Mouse (Mus musculus) liver, embryonic 14.5 days (tissue): ENCODE measurements around the gene Kcnma1.

ENCODE experiments used
- CTCF ChIP-seq: IDR thresholded peaks from 2 replicates; pipeline ENCODE4 v1.5.1; 2016; ENCODE audit warnings: antibody characterized with exemption, low read depth, control low read depth
- EP300 ChIP-seq: IDR thresholded peaks from 2 replicates; pipeline ENCODE4 v1.6.1; 2016; ENCODE audit warnings: antibody characterized with exemption, low read depth

DNA sequence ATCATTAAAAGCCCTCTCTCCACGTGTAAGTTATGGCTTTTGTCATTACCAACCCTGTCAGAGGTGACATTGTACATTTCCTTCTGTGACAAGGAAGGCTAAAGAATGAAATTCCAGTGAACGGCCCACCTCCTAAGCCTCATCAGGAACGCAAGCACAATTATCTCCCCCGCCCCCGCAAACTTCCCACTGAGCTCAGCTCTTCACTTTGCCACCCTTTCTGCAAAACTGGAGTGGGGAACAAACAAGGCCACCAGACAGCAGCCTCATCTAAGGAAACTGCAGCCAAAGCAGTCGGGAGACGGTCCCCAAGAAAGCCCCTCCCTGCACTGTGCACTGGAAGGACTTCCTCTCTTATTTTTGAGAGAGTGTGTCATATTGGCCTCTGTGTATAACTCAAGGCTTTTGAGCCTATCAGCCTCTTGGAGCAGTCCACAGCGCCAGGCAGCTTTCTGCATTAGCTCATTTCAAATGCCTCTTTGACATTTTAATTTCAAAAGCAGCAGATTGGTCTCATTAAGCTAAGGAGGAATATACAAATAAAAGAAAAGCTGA lies 512.0 kb downstream of the Kcnma1 start:
- TF ChIP-seq CTCF (no peak), EP300 (no peak)
